In the genomic region with DNA sequence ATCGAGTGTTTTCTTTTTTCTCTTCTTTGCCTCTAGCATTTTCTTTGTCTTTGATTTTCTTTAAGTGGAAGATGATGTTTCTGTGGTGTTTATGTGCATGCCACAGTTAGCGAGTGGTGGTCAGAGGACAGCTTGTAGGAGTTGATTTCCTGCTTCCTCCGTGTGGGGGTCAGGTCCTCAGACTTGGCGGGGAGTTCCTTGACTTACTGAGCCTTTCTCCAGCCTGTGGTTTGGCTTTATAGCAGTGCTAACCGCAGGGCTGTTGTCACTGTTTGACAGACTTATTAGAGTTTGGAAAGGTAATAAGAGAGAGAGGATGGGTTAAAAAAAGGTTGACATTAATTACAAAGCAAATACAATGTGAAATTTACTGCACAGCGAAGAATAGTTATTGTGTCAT, we compare ENCODE assay signal across 14 mouse cellular contexts. TPM values are rescaled to one million over a fixed set of nuclear protein-coding genes. Genes with fewer than 3 reads are reported as not detected.
DNase-seq lines count a peak whose midpoint lies in the region; ATAC-seq and TF ChIP-seq lines count a peak whose summit lies in the region.
"Had no signal": no experiment of that assay in that cellular context is flagged by ENCODE, and none has a peak within 500 bp of the region (broad histone marks: within the 10 kb centered on the region; RNA-seq: fewer than 3 reads in every experiment).

No protein-coding gene starts in this region.

- ATAC-seq in lung, embryonic 14.5 days (ENCODE audit: insufficient read depth) = no peak
- peak; percentile 41; the same call in 1 of the 2 replicates for ATAC-seq in liver, embryonic 11.5 days (replicated peaks; ENCODE audit: low FRiP score)
- ATAC-seq: forebrain, embryonic 14.5 days; intestine, embryonic 16.5 days had no signal

- H3K4me1 ChIP-seq in lung, embryonic 14.5 days (ENCODE audit: insufficient read depth) = 0 out of 2 replicates have a peak, but pooled peaks cover 6% of the 10 kb centered on the region
- peaks cover 15% of the 10 kb centered on the region; the same call in 1 of the 2 replicates for H3K4me1 ChIP-seq in liver, embryonic 11.5 days (replicated peaks; ENCODE audit: control insufficient read depth, insufficient read depth, low read length)

- no peaks in the 10 kb centered on the region for H3K27me3 ChIP-seq in lung, embryonic 14.5 days (ENCODE audit: insufficient read depth, low read length)
- H3K27me3 ChIP-seq in liver, embryonic 11.5 days (replicated peaks; ENCODE audit: control insufficient read depth, insufficient read depth, low read length) = no peaks in the 10 kb centered on the region
- H3K27me3 ChIP-seq: embryonic facial prominence, embryonic 12.5 days; lung, embryonic 15.5 days had no signal

- H3K9ac ChIP-seq in lung, embryonic 14.5 days = no peak overlapping the region
- no peak overlapping the region for H3K9ac ChIP-seq in liver, embryonic 11.5 days (ENCODE audit: low read depth, low read length)
- H3K9ac ChIP-seq: embryonic facial prominence, embryonic 12.5 days; lung, embryonic 15.5 days had no signal

- H3K36me3 ChIP-seq in lung, embryonic 14.5 days (ENCODE audit: insufficient read depth) = peaks cover 36% of the 10 kb centered on the region
- H3K36me3 ChIP-seq in liver, embryonic 11.5 days (ENCODE audit: control insufficient read depth, insufficient read depth, low read length) = peaks cover 12% of the 10 kb centered on the region

- WGBS in lung, embryonic 14.5 days = 52% methylated on average over 6 of the region's 6 CpGs
- WGBS in liver, embryonic 11.5 days = 42% methylated on average over 6 of the region's 6 CpGs

- peak; percentile 4 for DNase-seq in lung, embryonic 14.5 days
- no peak for DNase-seq in lung, postnatal 10 days
- peak; percentile 67 for DNase-seq in NIH3T3 (ENCODE audit: low read depth)
- no peak for DNase-seq in liver, embryonic 11.5 days (ENCODE audit: low spot score)
- no peak for DNase-seq in spleen, postnatal 14 days (ENCODE audit: low spot score in 2 of 2)
- no peak for DNase-seq in yolk sac, embryonic 10.5 days (ENCODE audit: low spot score)
- DNase-seq in adrenal gland, postnatal 36 days = no peak
- DNase-seq: adrenal gland, postnatal 14 days; cerebellum, adult 11 months; thymus, postnatal 14 days had no signal

- no peak overlapping the region for H3K4me3 ChIP-seq in lung, embryonic 14.5 days (ENCODE audit: low read depth, low read length)
- no peak overlapping the region for H3K4me3 ChIP-seq in liver, embryonic 11.5 days (ENCODE audit: low read depth, low read length)
- H3K4me3 ChIP-seq: embryonic facial prominence, embryonic 12.5 days; lung, embryonic 15.5 days had no signal

- H3K9me3 ChIP-seq in lung, embryonic 14.5 days (ENCODE audit: low read depth, low read length) = no peaks in the 10 kb centered on the region
- no peaks in the 10 kb centered on the region for H3K9me3 ChIP-seq in liver, embryonic 11.5 days (ENCODE audit: control insufficient read depth, low read length)
- H3K9me3 ChIP-seq: embryonic facial prominence, embryonic 12.5 days; lung, embryonic 15.5 days had no signal

- TF ChIP-seq CTCF in lung, embryonic 14.5 days (IDR thresholded peaks at IDR 0.05; ENCODE audit: low read depth) = no peak

- H3K4me2 ChIP-seq in lung, embryonic 14.5 days = no peak overlapping the region
- H3K4me2 ChIP-seq in liver, embryonic 11.5 days = peak overlapping the region; percentile 5; the same call in 1 of the 2 replicates
- H3K4me2 ChIP-seq: embryonic facial prominence, embryonic 12.5 days; lung, embryonic 15.5 days had no signal

- H3K27ac ChIP-seq in lung, embryonic 14.5 days (ENCODE audit: low read depth) = no peak overlapping the region
- no peak overlapping the region for H3K27ac ChIP-seq in liver, embryonic 11.5 days (ENCODE audit: low read depth, low read length)
- H3K27ac ChIP-seq: embryonic facial prominence, embryonic 12.5 days; lung, embryonic 15.5 days had no signal

RNA-seq across cellular contexts. Expression of gene Togaram1, which starts 10.0 kb away (rescaled TPM):
- polyA plus RNA-seq in lung, embryonic 14.5 days (2014; fragmentation: Nextera tagmentation; extraction: Ambion mirVana) = 30.7 and 32.2 TPM in 2 replicates
- 23.9 and 24.7 TPM in 2 replicates for polyA plus RNA-seq in liver, embryonic 11.5 days (2014; fragmentation: Nextera tagmentation; extraction: Ambion mirVana)
- total RNA-seq in adrenal gland, postnatal 36 days (2021) = 10 to 100 TPM; 35.8 to 40.9 TPM

RNA-seq across cellular contexts. Expression of gene Klhl28, which starts 10.2 kb away (rescaled TPM):
- 13.1 and 15.1 TPM in 2 replicates for polyA plus RNA-seq in lung, embryonic 14.5 days (2014; fragmentation: Nextera tagmentation; extraction: Ambion mirVana)
- polyA plus RNA-seq in liver, embryonic 11.5 days (2014; fragmentation: Nextera tagmentation; extraction: Ambion mirVana) = 7.7 and 8.2 TPM in 2 replicates
- 10 to 100 TPM; 13.0 to 13.8 TPM for total RNA-seq in adrenal gland, postnatal 36 days (2021)

RNA-seq across cellular contexts. Expression of gene Gm527, which starts 57.9 kb away (rescaled TPM):
- 1.3 and 1.8 TPM in 2 replicates for polyA plus RNA-seq in lung, embryonic 14.5 days (2014; fragmentation: Nextera tagmentation; extraction: Ambion mirVana)
- polyA plus RNA-seq in liver, embryonic 11.5 days (2014; fragmentation: Nextera tagmentation; extraction: Ambion mirVana) = 0.81 and 0.97 TPM in 2 replicates
- total RNA-seq in adrenal gland, postnatal 36 days (2021) = 1 to 10 TPM; 3.6 to 4.1 TPM

Comparison
In these comparisons a context has a peak if more than half of its experiments do, and no peak if none do; other contexts are left out.
1. DNase-seq: peak in lung, embryonic 14.5 days (single experiment) and NIH3T3 (single experiment); none in lung, postnatal 10 days (single experiment), liver, embryonic 11.5 days (single experiment), spleen, postnatal 14 days (0 of 2), yolk sac, embryonic 10.5 days (single experiment) and adrenal gland, postnatal 36 days (0 of 2).